19 mouse cellular contexts compared by ENCODE assay signal in genomic region chr4:53970960-53971359, GRCm38 (mm10).
A peak's percentile ranks its signal among the peaks of the same experiment; 100 is the strongest.
DNase-seq lines count a peak whose midpoint lies in the region; ATAC-seq and TF ChIP-seq lines count a peak whose summit lies in the region.
"Had no signal": no experiment of that assay in that cellular context is flagged by ENCODE, and none has a peak within 500 bp of the region (broad histone marks: within the 10 kb centered on the region; RNA-seq: fewer than 3 reads in every experiment).

No protein-coding gene starts in this region.

- peak; percentile 29; the same call in 1 of the 2 replicates for TF ChIP-seq CTCF in layer of hippocampus, adult 2 months (conservative IDR thresholded peaks at IDR 0.05)
- peak; percentile 31; the same call in 1 of the 2 replicates for TF ChIP-seq CTCF in lung, postnatal 0 days (IDR thresholded peaks at IDR 0.05)
- peak in 2 of 3 experiments; percentile 7 to 16; a peak in 1 of 6 replicates for TF ChIP-seq CTCF in MEL (IDR thresholded peaks at IDR 0.05 in 2 of 3, conservative IDR thresholded peaks at IDR 0.05 in 1 of 3; ENCODE audit: control insufficient read depth in 1 of 3, insufficient read depth in 1 of 3, low read depth in 2 of 3, low read length in 3 of 3, poor library complexity in 1 of 3, severe bottlenecking in 1 of 3)
- TF ChIP-seq CTCF in stomach, postnatal 0 days (IDR thresholded peaks at IDR 0.05; ENCODE audit: low read depth): peak; percentile 33

- no peak overlapping the region for H3K27ac ChIP-seq in layer of hippocampus, adult 2 months
- no peak overlapping the region for H3K27ac ChIP-seq in lung, postnatal 0 days (ENCODE audit: low read length)
- H3K27ac ChIP-seq in MEL (ENCODE audit: control insufficient read depth, low read depth, low read length): no peak overlapping the region
- no peak overlapping the region for H3K27ac ChIP-seq in stomach, postnatal 0 days (replicated peaks)
- H3K27ac ChIP-seq: forebrain, embryonic 13.5 days; heart, embryonic 10.5 days; kidney, postnatal 0 days had no signal

- no peak for TF ChIP-seq POLR2A in MEL (IDR thresholded peaks at IDR 0.05; ENCODE audit: control insufficient read depth in 1 of 2, insufficient read depth in 1 of 2, low read depth in 1 of 2, low read length in 2 of 2, poor library complexity in 1 of 2)

- no peaks in the 10 kb centered on the region for H3K27me3 ChIP-seq in lung, postnatal 0 days (replicated peaks; ENCODE audit: insufficient read depth, low read length)
- H3K27me3 ChIP-seq in MEL (ENCODE audit: control insufficient read depth in 1 of 2, insufficient read depth in 2 of 2, low read length in 2 of 2): no peaks in the 10 kb centered on the region
- no peaks in the 10 kb centered on the region for H3K27me3 ChIP-seq in stomach, postnatal 0 days (ENCODE audit: control insufficient read depth, insufficient read depth, low read length)
- H3K27me3 ChIP-seq: forebrain, embryonic 13.5 days had no signal

- H3K4me2 ChIP-seq in lung, postnatal 0 days (replicated peaks; ENCODE audit: low read depth, low read length): no peak overlapping the region
- H3K4me2 ChIP-seq in stomach, postnatal 0 days (replicated peaks; ENCODE audit: low read depth): no peak overlapping the region
- H3K4me2 ChIP-seq: forebrain, embryonic 13.5 days had no signal

- 85% methylated on average over 2 of the region's 2 CpGs for WGBS in lung, postnatal 0 days
- 90% methylated on average over 2 of the region's 2 CpGs for WGBS in stomach, postnatal 0 days

- DNase-seq in layer of hippocampus, adult 2 months (ENCODE audit: low spot score in 2 of 2): no peak
- DNase-seq in layer of hippocampus, adult 18-20 months (ENCODE audit: low spot score in 2 of 2): no peak
- no peak for DNase-seq in lung, postnatal 0 days (ENCODE audit: low spot score)
- DNase-seq in lung, postnatal 25 days (ENCODE audit: low spot score): no peak
- peak; percentile 4 for DNase-seq in MEL (ENCODE audit: low read depth, low spot score)
- no peak for DNase-seq in stomach, postnatal 0 days (ENCODE audit: low spot score)
- DNase-seq in kidney, adult 18-20 months: no peak
- DNase-seq in heart, postnatal 4 days: no peak
- DNase-seq: adrenal gland, postnatal 10 days; cerebellum, adult 2 months; cerebellum, postnatal 25 days; embryo, embryonic 11 days; kidney, adult 11 months; thymus, postnatal 14 days had no signal

- H3K9ac ChIP-seq in lung, postnatal 0 days (replicated peaks; ENCODE audit: low read depth): no peak overlapping the region
- no peak overlapping the region for H3K9ac ChIP-seq in MEL (ENCODE audit: control insufficient read depth, low read depth, low read length, poor library complexity, severe bottlenecking)
- no peak overlapping the region for H3K9ac ChIP-seq in stomach, postnatal 0 days (ENCODE audit: low read length)
- H3K9ac ChIP-seq: forebrain, embryonic 13.5 days had no signal

- H3K79me2 ChIP-seq in MEL (ENCODE audit: control insufficient read depth, insufficient read depth, low read length, poor library complexity): no peaks in the 10 kb centered on the region

- no peaks in the 10 kb centered on the region; the same call in 1 of the 2 replicates for H3K4me1 ChIP-seq in lung, postnatal 0 days (ENCODE audit: insufficient read depth, low read depth, low read length)
- no peaks in the 10 kb centered on the region for H3K4me1 ChIP-seq in MEL (ENCODE audit: control insufficient read depth in 1 of 2, insufficient read depth in 2 of 2, low read length in 2 of 2)
- no peaks in the 10 kb centered on the region for H3K4me1 ChIP-seq in stomach, postnatal 0 days (replicated peaks; ENCODE audit: control insufficient read depth, insufficient read depth)
- H3K4me1 ChIP-seq: forebrain, embryonic 13.5 days had no signal

- TF ChIP-seq EP300 in lung, postnatal 0 days (IDR thresholded peaks at IDR 0.05): no peak
- TF ChIP-seq EP300 in MEL (IDR thresholded peaks at IDR 0.05; ENCODE audit: low read depth in 1 of 2, low read length in 2 of 2): no peak
- TF ChIP-seq EP300 in stomach, postnatal 0 days (optimal IDR thresholded peaks at IDR 0.05): no peak

- H3K4me3 ChIP-seq in layer of hippocampus, adult 2 months: no peak overlapping the region
- H3K4me3 ChIP-seq in lung, postnatal 0 days (ENCODE audit: low read depth, low read length): no peak overlapping the region
- no peak overlapping the region for H3K4me3 ChIP-seq in MEL (ENCODE audit: control insufficient read depth in 1 of 2, insufficient read depth in 1 of 2, low read depth in 2 of 2, low read length in 2 of 2)
- H3K4me3 ChIP-seq in stomach, postnatal 0 days (ENCODE audit: low read depth, low read length): no peak overlapping the region
- H3K4me3 ChIP-seq: forebrain, embryonic 13.5 days; heart, embryonic 10.5 days had no signal

- no peak for ATAC-seq in lung, postnatal 0 days
- no peak for ATAC-seq in stomach, postnatal 0 days (ENCODE audit: low FRiP score, low TSS enrichment)
- ATAC-seq: forebrain, embryonic 13.5 days; hindbrain, embryonic 16.5 days; midbrain, embryonic 16.5 days had no signal

- no peaks in the 10 kb centered on the region for H3K9me3 ChIP-seq in lung, postnatal 0 days (ENCODE audit: low read length)
- no peaks in the 10 kb centered on the region for H3K9me3 ChIP-seq in MEL (replicated peaks; ENCODE audit: insufficient read depth, low read length)
- no peaks in the 10 kb centered on the region for H3K9me3 ChIP-seq in stomach, postnatal 0 days (ENCODE audit: control insufficient read depth, low read length)
- H3K9me3 ChIP-seq: heart, embryonic 10.5 days had no signal

- TF ChIP-seq RAD21 in MEL (IDR thresholded peaks at IDR 0.05; ENCODE audit: low read depth, low read length): peak; percentile 10; the same call in 1 of the 2 replicates

- no peaks in the 10 kb centered on the region for H3K36me3 ChIP-seq in lung, postnatal 0 days (ENCODE audit: insufficient read depth, low read length)
- no peaks in the 10 kb centered on the region for H3K36me3 ChIP-seq in MEL (ENCODE audit: control insufficient read depth in 1 of 2, insufficient read depth in 2 of 2, low read length in 2 of 2)
- no peaks in the 10 kb centered on the region for H3K36me3 ChIP-seq in stomach, postnatal 0 days (ENCODE audit: control insufficient read depth, insufficient read depth, low read length)
- H3K36me3 ChIP-seq: heart, embryonic 10.5 days had no signal

TF ChIP-seq in MEL, 35 proteins besides CTCF, POLR2A, EP300 and RAD21:
- TF ChIP-seq TBP (IDR thresholded peaks at IDR 0.05; ENCODE audit: low read depth, low read length): no peak
- no peak for TF ChIP-seq USF1 (IDR thresholded peaks at IDR 0.05; ENCODE audit: low read depth, low read length)
- TF ChIP-seq KAT2A (conservative IDR thresholded peaks at IDR 0.05; ENCODE audit: low read depth, low read length): no peak
- no peak for TF ChIP-seq BHLHE40 (IDR thresholded peaks at IDR 0.05; ENCODE audit: borderline replicate concordance, low read depth, low read length)
- TF ChIP-seq ETS1 (IDR thresholded peaks at IDR 0.05; ENCODE audit: low read depth, low read length): no peak
- TF ChIP-seq ZC3H11A (IDR thresholded peaks at IDR 0.05; ENCODE audit: low read depth, low read length): no peak
- no peak for TF ChIP-seq GATA1 (IDR thresholded peaks at IDR 0.05; ENCODE audit: low read depth, low read length)
- no peak for TF ChIP-seq SMC3 (IDR thresholded peaks at IDR 0.05; ENCODE audit: low read depth, low read length)
- TF ChIP-seq NELFE (IDR thresholded peaks at IDR 0.05; ENCODE audit: low read depth, low read length): no peak
- TF ChIP-seq TAL1 (IDR thresholded peaks at IDR 0.05; ENCODE audit: low read length): no peak
- no peak for TF ChIP-seq GABPA (IDR thresholded peaks at IDR 0.05; ENCODE audit: low read depth, low read length)
- no peak for TF ChIP-seq ZMIZ1 (IDR thresholded peaks at IDR 0.05; ENCODE audit: low read depth, low read length)
